Mouse (Mus musculus) liver, adult 10 weeks (tissue): ENCODE results near the gene Srbd1. TPM values are rescaled to one million over a fixed set of nuclear protein-coding genes. Genes with fewer than 3 reads are reported as not detected.

ENCODE experiments used
- polyA plus RNA-seq: library from polyadenylated mRNA; stranded (reverse); fragments of 350-450 nt; fragmentation: Illumina TruSeq; extraction: RNeasy Lipid Tissue Mini Kit (QIAGEN cat#74804); gene quantifications from one replicate; pipeline ENCODE4 v1.2.3, GENCODE M21; 2014; ENCODE audit warnings: low read depth, low replicate concordance

The Srbd1 gene
- 12.5 TPM for polyA plus RNA-seq

GRCm38 (mm10) chr17:86145079-86145951, at the start of gene Srbd1:
TSS of gene Srbd1 (minus strand) at chr17:86145175.

DNA sequence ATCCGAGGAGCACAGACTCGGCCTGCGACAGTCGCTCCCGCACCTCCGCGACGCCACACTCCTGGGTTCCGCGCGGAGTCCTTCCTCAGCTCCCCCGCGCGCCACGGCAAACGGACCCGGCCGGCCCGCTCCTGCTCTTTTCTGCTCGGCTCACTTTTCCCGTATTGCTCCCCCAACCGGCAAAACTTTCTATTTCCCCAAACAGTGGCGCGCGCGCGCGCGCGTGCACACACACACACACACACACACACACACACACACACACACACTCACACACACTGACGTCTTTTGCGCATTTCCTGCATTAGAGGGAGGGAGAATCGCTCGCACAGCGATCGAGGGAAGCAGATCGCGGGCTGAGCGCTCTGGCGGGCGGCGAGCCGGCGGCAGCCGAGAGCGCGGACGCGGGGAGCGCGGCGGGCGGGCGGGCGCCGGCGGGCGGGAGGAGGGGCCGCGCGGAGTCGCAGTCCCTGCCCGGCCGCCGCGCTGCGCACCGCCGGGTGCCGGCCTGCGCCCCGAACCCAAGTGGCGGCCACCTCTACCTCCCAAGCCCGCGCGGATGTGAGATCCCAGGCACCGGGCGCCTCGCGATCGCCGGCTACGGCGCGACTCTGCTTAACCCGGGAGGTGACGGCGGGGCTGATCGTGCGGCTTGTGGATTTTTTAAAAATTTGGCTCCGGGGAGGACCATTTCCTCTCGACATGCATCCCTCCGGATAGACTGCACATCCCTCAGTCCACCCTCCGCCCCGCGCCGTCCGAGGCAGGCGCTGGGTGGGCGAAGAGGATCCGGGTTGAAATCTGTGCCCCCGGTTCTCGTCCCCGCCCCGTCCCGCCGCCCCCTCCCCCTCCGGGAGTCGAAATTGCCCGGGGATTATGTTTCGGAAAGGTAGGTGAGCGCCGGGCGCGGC, 22.6 kb upstream of the Srbd1 start, which contains the start of gene Prkce:
Gene Prkce (plus strand): TSS at position 466 of the 911 bp plus-strand sequence.

Other genes with a start within 250 kb of the Srbd1 start
- gene Prkce, start 22.6 kb upstream of the Srbd1 start, polyA plus RNA-seq = 5.6 TPM